Mouse (Mus musculus) intestine, embryonic 14.5 days (tissue): ENCODE data around the gene Foxs1. TPM values are rescaled to one million over a fixed set of nuclear protein-coding genes. Genes with fewer than 3 reads are reported as not detected.

Experiments
- ATAC-seq: fragments of 200-750 bp; cut with Nextera tagmentation; replicated peaks from 2 replicates; pipeline ENCODE4 v1.8.0; 2017; ENCODE audit warnings: low read depth, moderate number of reproducible peaks, moderate TSS enrichment, moderate library complexity; ENCODE audit not compliant: low FRiP score, low TSS enrichment
- DNase-seq: peaks from one replicate; pipeline ENCODE4 v3.0.0-alpha.2; 2018; ENCODE audit warnings: low spot score
- H3K27ac ChIP-seq: fragments of 300-500 bp; sonication (generic); 2 replicates; pipeline ENCODE4 v1.5.1; 2014; ENCODE audit warnings: low read depth, mild to moderate bottlenecking, control low read depth
- H3K27me3 ChIP-seq: fragments of 300-500 bp; sonication (generic); replicated peaks from 2 replicates; pipeline ENCODE4 v1.6.1; 2014; ENCODE audit warnings: low read length, control low read depth; ENCODE audit not compliant: control insufficient read depth, insufficient read depth
- H3K36me3 ChIP-seq: fragments of 300-500 bp; sonication (generic); 2 replicates; pipeline ENCODE4 v1.6.1; 2014; ENCODE audit warnings: low read length, control low read depth; ENCODE audit not compliant: control insufficient read depth, insufficient read depth
- H3K4me1 ChIP-seq: fragments of 300-500 bp; sonication (generic); replicated peaks from 2 replicates; pipeline ENCODE4 v1.6.1; 2014; ENCODE audit warnings: low read length, control low read depth, mixed read lengths; ENCODE audit not compliant: control insufficient read depth, insufficient read depth
- H3K4me2 ChIP-seq: fragments of 300-500 bp; sonication (generic); 2 replicates; pipeline ENCODE4 v1.6.1; 2014; ENCODE audit warnings: low read length
- H3K4me3 ChIP-seq: fragments of 300-500 bp; sonication (generic); 2 replicates; pipeline ENCODE4 v1.5.1; 2014; ENCODE audit warnings: low read depth, low read length, control low read depth, mixed read lengths
- H3K9ac ChIP-seq: fragments of 300-500 bp; sonication (generic); 2 replicates; pipeline ENCODE4 v1.6.1; 2014; ENCODE audit warnings: mild to moderate bottlenecking, low read length
- H3K9me3 ChIP-seq: fragments of 300-500 bp; sonication (generic); 2 replicates; pipeline ENCODE4 v1.6.1; 2016; ENCODE audit warnings: low read length, control low read depth; ENCODE audit not compliant: control insufficient read depth
- WGBS: fragments of 180-500 bp; shearing (Covaris S2); extraction: QIAGEN DNeasy Blood & Tissue Kit; methylation state at CpG from one replicate; pipeline ENCODE4 v1.1.7; 2014; 5-methylcytosine and 5-hydroxymethylcytosine counted together
- polyA plus RNA-seq: library from polyadenylated mRNA; unstranded; fragments of >200 nt; fragmentation: Nextera tagmentation; extraction: Ambion mirVana; gene quantifications from 2 replicates; pipeline ENCODE4 v1.2.1, GENCODE M21; 2014

Foxs1 gene
- polyA plus RNA-seq, 1 experiment from 2014 or later: 2.5 TPM

- peak; percentile 36; the same call in 1 of the 2 replicates for ATAC-seq
- no peaks in the 10 kb centered on the region for H3K36me3 ChIP-seq
- no peaks in the 10 kb centered on the region for H3K27me3 ChIP-seq
- 59% methylated on average over 11 of the region's 11 CpGs for WGBS
- no peaks in the 10 kb centered on the region for H3K9me3 ChIP-seq
- H3K4me1 ChIP-seq: peaks cover 9% of the 10 kb centered on the region; the same call in 1 of the 2 replicates
- peak overlapping the region; percentile 54; the same call in 1 of the 2 replicates for H3K27ac ChIP-seq
- H3K9ac ChIP-seq: no peak overlapping the region
- no peak for DNase-seq
- no peak overlapping the region for H3K4me3 ChIP-seq
- no peak overlapping the region for H3K4me2 ChIP-seq
These were observed 7.7 kb downstream of the Foxs1 start for GRCm38 (mm10) chr2:152925189-152925872.

DNA sequence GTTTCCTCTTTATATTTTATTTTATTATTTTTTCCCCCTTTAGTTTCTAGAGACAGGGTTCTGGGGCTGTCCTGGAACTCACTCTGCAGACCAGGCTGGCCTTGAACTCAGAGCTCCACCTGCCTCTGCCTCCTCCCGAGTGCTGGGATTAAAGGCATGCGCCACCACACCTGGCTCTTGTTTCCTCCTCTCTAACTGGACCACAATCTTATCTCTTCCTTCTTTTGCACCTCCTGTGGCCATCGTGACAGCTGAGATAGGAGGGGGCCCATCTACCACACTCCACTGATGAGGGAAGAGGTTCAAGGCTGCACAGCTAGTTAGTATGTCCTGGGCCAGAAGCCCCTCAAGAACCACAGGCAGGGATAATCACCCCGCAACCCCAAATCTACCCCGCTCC is 8.5 kb downstream of the Foxs1 start:
- H3K4me1 ChIP-seq: peaks cover 9% of the 10 kb centered on the region; the same call in 1 of the 2 replicates
- no peaks in the 10 kb centered on the region for H3K9me3 ChIP-seq
- H3K27ac ChIP-seq: no peak overlapping the region
- no peak overlapping the region for H3K4me2 ChIP-seq
- H3K4me3 ChIP-seq: no peak overlapping the region
- DNase-seq (no peak), ATAC-seq (no peak)
- 82% methylated on average over 5 of the region's 5 CpGs for WGBS
- H3K27me3 ChIP-seq: no peaks in the 10 kb centered on the region
- no peak overlapping the region for H3K9ac ChIP-seq
- no peaks in the 10 kb centered on the region for H3K36me3 ChIP-seq

GRCm38 (mm10) chr2:152924128-152924527 is 8.9 kb downstream of the Foxs1 start:
- WGBS: 63% methylated on average over 8 of the region's 8 CpGs
- no peak for ATAC-seq

GRCm38 (mm10) chr2:152923621-152924020 is 9.4 kb downstream of the Foxs1 start:
- no peaks in the 10 kb centered on the region for H3K27me3 ChIP-seq
- no peak overlapping the region for H3K27ac ChIP-seq
- H3K36me3 ChIP-seq: no peaks in the 10 kb centered on the region
- peaks cover 11% of the 10 kb centered on the region; the same call in 1 of the 2 replicates for H3K4me1 ChIP-seq
- H3K9ac ChIP-seq: no peak overlapping the region
- H3K9me3 ChIP-seq: no peaks in the 10 kb centered on the region
- no peak overlapping the region for H3K4me3 ChIP-seq
- 93% methylated on average over 3 of the region's 3 CpGs for WGBS
- no peak overlapping the region for H3K4me2 ChIP-seq
- DNase-seq (no peak), ATAC-seq (no peak)

More at GRCm38 (mm10) chr2:152924128-152924527, 8.9 kb downstream of the Foxs1 start:
- Histone ChIP-seq H3K36me3 (no peaks in the 10 kb centered on the region), H3K4me1 (peaks cover 9% of the 10 kb centered on the region; the same call in 1 of the 2 replicates), H3K27me3 (no peaks in the 10 kb centered on the region), H3K27ac (no peak overlapping the region), H3K9me3 (no peaks in the 10 kb centered on the region), H3K4me2 (no peak overlapping the region), H3K9ac (no peak overlapping the region), H3K4me3 (no peak overlapping the region)
- no peak for DNase-seq

GRCm38 (mm10) chr2:152922376-152922775 is 10.6 kb downstream of the Foxs1 start:
- no peak overlapping the region for H3K4me2 ChIP-seq
- H3K9ac ChIP-seq: no peak overlapping the region
- no peaks in the 10 kb centered on the region for H3K27me3 ChIP-seq
- H3K9me3 ChIP-seq: no peaks in the 10 kb centered on the region
- peaks cover 19% of the 10 kb centered on the region; the same call in 1 of the 2 replicates for H3K4me1 ChIP-seq
- no peak overlapping the region for H3K4me3 ChIP-seq
- DNase-seq (no peak), ATAC-seq (no peak)
- 33% methylated on average over 7 of the region's 7 CpGs for WGBS
- no peak overlapping the region for H3K27ac ChIP-seq
- no peaks in the 10 kb centered on the region for H3K36me3 ChIP-seq

GRCm38 (mm10) chr2:152917671-152918070 is 15.3 kb downstream of the Foxs1 start:
- Histone ChIP-seq H3K9ac (no peak overlapping the region), H3K4me2 (no peak overlapping the region), H3K36me3 (no peaks in the 10 kb centered on the region), H3K27me3 (peaks cover 16% of the 10 kb centered on the region), H3K9me3 (no peaks in the 10 kb centered on the region), H3K27ac (no peak overlapping the region), H3K4me1 (peaks cover 16% of the 10 kb centered on the region; the same call in 1 of the 2 replicates), H3K4me3 (no peak overlapping the region)
- no peak for ATAC-seq
- DNase-seq: no peak
- 42% methylated on average over 9 of the region's 9 CpGs for WGBS

DNA sequence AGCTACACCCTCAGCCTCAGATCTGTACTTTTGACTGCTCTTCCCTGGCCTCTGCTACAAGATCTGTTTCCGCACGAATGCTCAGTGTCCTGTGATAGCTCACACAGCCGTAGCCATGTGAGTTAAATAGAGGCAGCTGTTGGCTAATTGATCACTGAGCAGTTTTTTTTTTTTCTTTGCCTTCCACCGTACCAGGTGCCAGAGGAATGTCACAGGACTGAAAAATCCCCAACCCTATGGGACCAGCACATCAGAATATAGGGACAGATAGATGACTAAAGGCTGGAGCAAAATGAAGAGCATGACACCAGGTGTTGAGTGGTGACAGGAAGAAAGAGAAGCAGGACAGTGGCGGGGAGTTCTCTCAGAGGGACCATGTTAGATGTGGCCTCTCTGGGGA is 16.9 kb downstream of the Foxs1 start:
- H3K9ac ChIP-seq: no peak overlapping the region
- WGBS: 55% methylated on average over 5 of the region's 5 CpGs
- ATAC-seq: no peak

DNA sequence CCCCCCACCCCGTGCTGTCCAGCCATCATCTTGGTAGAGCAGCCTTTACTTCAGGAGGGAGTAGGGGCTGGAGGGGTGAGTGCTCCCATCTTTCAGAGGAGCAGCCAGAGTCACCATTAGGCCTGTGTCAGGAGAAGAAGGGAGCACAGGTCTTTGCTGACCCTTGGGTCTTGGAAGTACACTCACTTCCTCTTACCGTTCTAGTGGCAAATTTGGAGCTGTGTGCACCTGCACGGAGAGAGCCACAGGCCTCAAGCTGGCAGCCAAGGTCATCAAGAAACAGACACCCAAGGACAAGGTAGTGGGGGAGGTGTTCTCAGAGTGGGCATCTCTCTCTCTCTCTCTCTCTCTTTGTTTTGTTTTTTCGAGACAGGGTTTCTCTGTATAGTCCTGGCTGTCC is 17.6 kb downstream of the Foxs1 start:
- ATAC-seq: no peak
- no peak overlapping the region for H3K9ac ChIP-seq
- no peak overlapping the region for H3K4me2 ChIP-seq
- H3K4me3 ChIP-seq: no peak overlapping the region
- peaks cover 16% of the 10 kb centered on the region; the same call in 1 of the 2 replicates for H3K4me1 ChIP-seq
- DNase-seq: no peak
- no peaks in the 10 kb centered on the region for H3K9me3 ChIP-seq
- peaks cover 38% of the 10 kb centered on the region for H3K27me3 ChIP-seq
- 67% methylated on average over 4 of the region's 4 CpGs for WGBS
- no peaks in the 10 kb centered on the region for H3K36me3 ChIP-seq
- H3K27ac ChIP-seq: no peak overlapping the region

More for the DNA sequence above, 16.9 kb downstream of the Foxs1 start:
- H3K27ac ChIP-seq: no peak overlapping the region
- no peak for DNase-seq
- H3K4me3 ChIP-seq: no peak overlapping the region
- peaks cover 16% of the 10 kb centered on the region; the same call in 1 of the 2 replicates for H3K4me1 ChIP-seq
- no peaks in the 10 kb centered on the region for H3K9me3 ChIP-seq
- peaks cover 31% of the 10 kb centered on the region for H3K27me3 ChIP-seq
- no peak overlapping the region for H3K4me2 ChIP-seq
- H3K36me3 ChIP-seq: no peaks in the 10 kb centered on the region
